Mouse (Mus musculus) intestine, postnatal 0 days (tissue): ENCODE measurements around the gene Ryr2. TPM values are rescaled to one million over a fixed set of nuclear protein-coding genes. Genes with fewer than 3 reads are reported as not detected.

ENCODE experiments used
- ATAC-seq: fragments of 200-750 bp; cut with Nextera tagmentation; 2 replicates; pipeline ENCODE4 v1.8.0; 2017; ENCODE audit warnings: mild to moderate bottlenecking, moderate TSS enrichment, moderate library complexity
- H3K27ac ChIP-seq: fragments of 300-500 bp; sonication (generic); 2 replicates; pipeline ENCODE4 v1.5.1; 2014; ENCODE audit warnings: mild to moderate bottlenecking, low read depth, low read length, moderate library complexity
- H3K27me3 ChIP-seq: fragments of 300-500 bp; sonication (generic); replicated peaks from 2 replicates; pipeline ENCODE4 v1.6.1; 2014; ENCODE audit warnings: low read length, mixed read lengths; ENCODE audit not compliant: control insufficient read depth, insufficient read depth
- H3K36me3 ChIP-seq: fragments of 300-500 bp; sonication (generic); 2 replicates; pipeline ENCODE4 v1.6.1; 2014; ENCODE audit warnings: mild to moderate bottlenecking, moderate library complexity; ENCODE audit not compliant: control insufficient read depth, insufficient read depth
- H3K4me1 ChIP-seq: fragments of 300-500 bp; sonication (generic); replicated peaks from 2 replicates; pipeline ENCODE4 v1.6.1; 2014; ENCODE audit warnings: antibody characterized with exemption, low read length, mixed read lengths; ENCODE audit not compliant: control insufficient read depth, insufficient read depth
- H3K4me2 ChIP-seq: fragments of 300-500 bp; sonication (generic); replicated peaks from 2 replicates; pipeline ENCODE4 v1.6.1; 2014; ENCODE audit warnings: low read depth, mild to moderate bottlenecking, moderate library complexity
- H3K4me3 ChIP-seq: fragments of 300-500 bp; sonication (generic); 2 replicates; pipeline ENCODE4 v1.5.1; 2014; ENCODE audit warnings: low read depth, low read length
- H3K9ac ChIP-seq: fragments of 300-500 bp; sonication (generic); 2 replicates; pipeline ENCODE4 v1.6.1; 2014; ENCODE audit warnings: mild to moderate bottlenecking, low read depth, low read length
- H3K9me3 ChIP-seq: fragments of 300-500 bp; sonication (generic); 2 replicates; pipeline ENCODE4 v1.6.1; 2016; ENCODE audit warnings: mixed run types; ENCODE audit not compliant: control insufficient read depth
- CTCF ChIP-seq: sonication (generic); IDR thresholded peaks from 2 replicates; pipeline ENCODE4 v1.5.1; 2016; ENCODE audit warnings: low read depth, mild to moderate bottlenecking, control low read depth, antibody characterized with exemption, moderate library complexity
- WGBS: fragments of 180-500 bp; shearing (Covaris S2); extraction: QIAGEN DNeasy Blood & Tissue Kit; methylation state at CpG from one replicate; pipeline ENCODE4 v1.1.7; 2014; 5-methylcytosine and 5-hydroxymethylcytosine counted together
- polyA plus RNA-seq: library from polyadenylated mRNA; unstranded; fragments of >200 nt; fragmentation: Nextera tagmentation; extraction: Ambion mirVana; gene quantifications from 2 replicates; pipeline ENCODE4 v1.2.1, GENCODE M21; 2015

Ryr2 gene
- polyA plus RNA-seq, 1 experiment from 2014 or later: 0.74 TPM

- WGBS: 95% methylated on average over 4 of the region's 4 CpGs
Measured at GRCm38 (mm10) chr13:11716216-11716615, 390.5 kb downstream of the Ryr2 start.

GRCm38 (mm10) chr13:11709708-11710471 lies 396.9 kb downstream of the Ryr2 start:
- H3K4me3 ChIP-seq: no peak overlapping the region
- no peaks in the 10 kb centered on the region for H3K36me3 ChIP-seq
- H3K9ac ChIP-seq: no peak overlapping the region
- no peak overlapping the region for H3K27ac ChIP-seq
- no peaks in the 10 kb centered on the region for H3K27me3 ChIP-seq
- no peak for ATAC-seq
- TF ChIP-seq CTCF: no peak
- no peak overlapping the region for H3K4me2 ChIP-seq
- H3K4me1 ChIP-seq: no peaks in the 10 kb centered on the region
- no peaks in the 10 kb centered on the region for H3K9me3 ChIP-seq
- 74% methylated on average over 7 of the region's 7 CpGs for WGBS

More at GRCm38 (mm10) chr13:11716216-11716615, 390.5 kb downstream of the Ryr2 start:
- no peaks in the 10 kb centered on the region for H3K27me3 ChIP-seq
- H3K36me3 ChIP-seq: no peaks in the 10 kb centered on the region
- H3K27ac ChIP-seq: no peak overlapping the region
- no peak for TF ChIP-seq CTCF
- H3K4me3 ChIP-seq: no peak overlapping the region
- no peak for ATAC-seq
- H3K4me2 ChIP-seq: no peak overlapping the region
- no peak overlapping the region for H3K9ac ChIP-seq
- H3K4me1 ChIP-seq: no peaks in the 10 kb centered on the region
- H3K9me3 ChIP-seq: no peaks in the 10 kb centered on the region

- H3K4me1 ChIP-seq: no peaks in the 10 kb centered on the region
- no peaks in the 10 kb centered on the region for H3K36me3 ChIP-seq
- no peak overlapping the region for H3K4me2 ChIP-seq
- no peak overlapping the region for H3K4me3 ChIP-seq
- 92% methylated on average over 3 of the region's 3 CpGs for WGBS
- ATAC-seq: no peak
- H3K9ac ChIP-seq: no peak overlapping the region
- no peaks in the 10 kb centered on the region for H3K27me3 ChIP-seq
- no peak for TF ChIP-seq CTCF
- H3K9me3 ChIP-seq: no peaks in the 10 kb centered on the region
- H3K27ac ChIP-seq: no peak overlapping the region
Measured at GRCm38 (mm10) chr13:11701721-11702120, 405.0 kb downstream of the Ryr2 start.

- no peak for TF ChIP-seq CTCF
- Histone ChIP-seq H3K9me3 (no peaks in the 10 kb centered on the region), H3K4me1 (no peaks in the 10 kb centered on the region), H3K9ac (no peak overlapping the region), H3K4me2 (no peak overlapping the region), H3K27ac (no peak overlapping the region), H3K27me3 (no peaks in the 10 kb centered on the region), H3K36me3 (no peaks in the 10 kb centered on the region), H3K4me3 (no peak overlapping the region)
- ATAC-seq: no peak
- WGBS: 83% methylated on average over 1 of the region's 1 CpGs
Measured at GRCm38 (mm10) chr13:11696496-11696895, 410.2 kb downstream of the Ryr2 start.

GRCm38 (mm10) chr13:11681802-11682201 lies 424.9 kb downstream of the Ryr2 start:
- no peaks in the 10 kb centered on the region for H3K4me1 ChIP-seq
- 82% methylated on average over 4 of the region's 4 CpGs for WGBS
- no peak for TF ChIP-seq CTCF
- no peak overlapping the region for H3K9ac ChIP-seq
- H3K27ac ChIP-seq: no peak overlapping the region
- H3K36me3 ChIP-seq: no peaks in the 10 kb centered on the region
- no peak overlapping the region for H3K4me2 ChIP-seq
- no peak for ATAC-seq
- no peaks in the 10 kb centered on the region for H3K27me3 ChIP-seq
- no peaks in the 10 kb centered on the region for H3K9me3 ChIP-seq
- no peak overlapping the region for H3K4me3 ChIP-seq

- no peaks in the 10 kb centered on the region for H3K4me1 ChIP-seq
- no peak for ATAC-seq
- H3K27ac ChIP-seq: no peak overlapping the region
- no peak overlapping the region for H3K4me3 ChIP-seq
- no peak overlapping the region for H3K9ac ChIP-seq
- TF ChIP-seq CTCF: no peak
- H3K9me3 ChIP-seq: no peaks in the 10 kb centered on the region
- no peaks in the 10 kb centered on the region for H3K27me3 ChIP-seq
- H3K36me3 ChIP-seq: no peaks in the 10 kb centered on the region
- H3K4me2 ChIP-seq: no peak overlapping the region
Measured at GRCm38 (mm10) chr13:11662815-11663214, 443.9 kb downstream of the Ryr2 start.
